Mouse (Mus musculus) telencephalon, adult 2 months (tissue): ENCODE measurements around the gene Mitf.

Experiments
- DNase-seq: peaks from one replicate; pipeline ENCODE4 v3.0.0-alpha.2; 2011; ENCODE audit warnings: low read depth, low spot score

Mitf gene

DNA sequence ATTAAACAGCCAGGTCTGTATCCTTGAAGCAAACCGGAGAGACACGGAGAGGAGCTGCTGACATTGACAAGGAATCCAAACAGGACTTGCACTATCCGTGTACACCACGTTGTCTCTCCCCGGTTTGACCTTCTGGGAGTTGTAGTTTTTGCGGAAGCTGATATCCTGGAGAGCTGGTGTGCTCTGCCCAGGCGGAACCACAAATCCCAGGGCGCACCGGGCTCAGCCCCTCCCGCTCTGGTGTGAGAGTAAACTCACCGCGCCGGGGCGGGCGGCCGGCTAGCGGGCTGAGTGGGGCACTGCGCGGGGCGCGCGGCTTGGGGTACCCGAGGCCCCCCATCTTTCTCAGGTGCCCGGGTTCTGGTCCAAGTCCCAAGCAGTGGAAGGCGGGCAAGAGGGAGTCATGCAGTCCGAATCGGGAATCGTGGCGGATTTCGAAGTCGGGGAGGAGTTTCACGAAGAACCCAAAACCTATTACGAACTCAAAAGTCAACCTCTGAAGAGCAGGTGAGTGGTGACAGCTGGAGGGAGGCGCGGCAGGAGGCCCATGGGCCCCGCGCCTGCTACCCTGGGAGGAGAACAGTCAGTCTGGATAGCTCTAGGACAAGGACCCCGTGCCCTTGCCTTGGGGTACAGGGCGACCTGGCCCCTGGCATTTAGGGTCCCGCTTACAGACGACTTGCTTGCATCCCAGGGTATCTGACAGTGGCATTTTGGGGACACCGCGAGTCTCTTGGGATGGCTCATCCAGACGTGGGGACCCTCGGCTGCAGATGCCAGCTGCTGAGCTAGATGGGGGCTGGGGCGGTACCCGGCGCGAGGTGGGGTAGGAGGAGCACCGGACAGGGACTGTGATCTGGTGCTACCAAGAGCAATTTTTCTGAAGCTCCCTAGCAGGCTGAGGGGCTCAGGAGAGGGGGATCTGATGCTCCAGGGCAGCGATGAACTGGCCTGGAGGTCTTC is at the start of gene Mitf:
Gene Mitf, plus strand, starts transcription at position 272 of the 963 bp plus-strand sequence.
- peak; percentile 94 for DNase-seq

DNA sequence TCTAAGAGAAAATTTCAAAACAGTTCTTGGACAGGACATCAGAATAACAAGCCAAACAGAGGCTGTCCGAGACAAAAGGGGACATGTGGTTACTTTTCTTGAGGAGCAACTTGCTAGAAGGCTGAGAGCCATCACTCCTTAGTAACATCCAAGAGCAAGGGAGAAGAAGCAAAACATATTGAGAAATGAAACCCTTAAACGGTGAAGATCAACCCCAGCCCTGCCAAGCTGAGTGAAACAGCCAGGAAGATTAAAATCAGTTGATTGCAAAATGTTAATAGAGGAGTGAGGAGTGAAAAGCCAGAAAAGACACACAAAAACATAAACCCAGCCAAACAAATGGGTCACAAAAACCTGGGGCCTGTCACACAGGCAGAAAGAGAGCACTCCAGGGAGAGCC is 49.5 kb upstream of the Mitf start:
- DNase-seq = no peak

DNA sequence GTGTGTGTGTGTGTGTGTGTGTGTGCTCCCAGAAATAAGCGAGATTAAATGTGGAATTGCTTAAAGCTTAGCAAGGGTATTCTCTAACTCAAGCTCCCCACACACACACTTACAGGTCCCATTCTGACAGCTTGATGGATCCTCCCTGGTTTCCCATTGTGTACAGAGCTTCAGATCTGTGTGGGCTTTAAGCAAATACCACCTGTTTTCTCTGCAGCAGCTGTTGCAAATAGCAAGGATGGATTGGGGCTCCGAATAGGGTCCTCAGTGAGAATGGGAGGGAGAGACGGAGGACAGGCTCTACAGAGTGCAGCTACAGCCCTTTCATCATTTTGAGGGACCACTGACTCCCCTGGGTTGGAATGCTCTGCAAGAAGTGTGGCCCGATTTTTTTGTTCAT is 48.0 kb upstream of the Mitf start:
- DNase-seq = no peak

DNA sequence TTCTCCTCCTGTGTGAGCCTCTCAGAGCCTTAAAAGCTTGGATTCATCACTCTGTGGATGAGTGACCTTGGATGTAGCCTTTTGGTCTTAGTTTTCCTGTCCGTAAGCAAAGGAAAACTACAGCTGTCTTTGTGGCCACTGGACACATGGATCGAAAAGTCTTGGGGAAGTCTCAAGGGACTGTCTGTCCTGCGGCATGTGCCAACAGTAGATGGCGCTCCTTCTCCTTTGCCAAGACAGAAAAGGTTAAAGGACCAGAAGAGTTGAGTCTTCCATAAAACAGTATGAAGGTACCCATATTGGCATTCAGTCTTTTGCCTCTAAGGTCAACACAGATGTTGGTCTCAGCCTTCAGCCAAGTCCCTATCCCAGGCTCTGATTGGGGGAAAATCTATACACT is 47.6 kb upstream of the Mitf start:
- peak; percentile 41 for DNase-seq

DNA sequence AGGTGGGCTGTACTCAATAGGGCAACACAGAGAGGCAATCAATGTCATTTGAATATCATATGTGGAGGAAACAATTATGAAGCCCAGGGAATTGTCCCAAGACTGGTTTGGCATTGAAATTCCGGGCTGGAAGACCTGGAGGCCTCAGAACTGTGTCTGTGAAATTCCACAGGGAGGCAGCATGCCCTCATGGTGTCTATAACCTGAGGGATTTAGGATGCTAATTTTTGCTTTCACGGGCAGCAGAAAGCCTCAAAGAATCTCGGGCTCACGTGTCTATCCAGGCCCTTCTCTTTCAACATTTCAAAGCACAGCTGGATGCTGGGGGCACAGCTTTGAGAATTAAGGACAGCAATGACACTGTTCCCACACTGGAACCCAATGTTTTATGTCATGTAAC is 45.5 kb upstream of the Mitf start:
- DNase-seq = peak; percentile 38

DNA sequence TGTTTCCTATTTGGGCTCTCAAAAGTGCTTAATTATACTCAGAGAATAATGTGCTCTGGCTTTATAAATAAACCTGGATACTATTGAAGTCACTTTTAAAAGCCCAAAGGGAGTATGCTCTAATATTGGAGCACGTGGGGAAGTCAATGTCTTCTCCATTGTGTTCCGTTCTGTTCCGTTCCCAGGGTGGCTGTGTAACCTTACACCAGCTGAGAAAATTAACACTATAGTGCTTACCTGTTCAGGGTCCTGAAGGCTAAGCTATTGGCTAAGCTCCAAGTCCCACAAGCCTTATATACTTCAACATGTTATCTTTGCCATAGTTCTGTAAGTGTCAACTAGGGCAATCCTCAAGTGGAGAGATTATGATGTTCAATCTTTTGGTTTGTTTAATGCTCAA is 42.9 kb upstream of the Mitf start:
- no peak for DNase-seq

DNA sequence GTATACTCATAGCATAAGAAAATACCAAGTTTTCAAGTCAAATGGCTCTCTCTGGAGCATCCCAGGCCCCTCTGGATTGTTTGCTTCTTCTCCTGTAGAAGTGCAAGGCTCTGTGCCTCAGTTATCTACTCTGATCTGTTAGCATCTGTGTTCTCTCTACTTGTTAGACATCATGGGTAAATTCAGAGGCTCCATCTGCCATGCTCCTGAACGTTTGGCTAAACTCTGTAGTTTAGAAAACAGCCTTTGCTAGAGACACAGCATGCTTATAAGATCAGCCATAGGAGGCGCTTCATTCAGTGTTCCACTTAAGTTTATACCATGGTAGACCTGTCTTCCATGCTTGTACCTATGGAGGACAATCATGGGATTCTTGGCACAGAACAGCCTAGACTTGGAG is 39.0 kb upstream of the Mitf start:
- DNase-seq = no peak

DNA sequence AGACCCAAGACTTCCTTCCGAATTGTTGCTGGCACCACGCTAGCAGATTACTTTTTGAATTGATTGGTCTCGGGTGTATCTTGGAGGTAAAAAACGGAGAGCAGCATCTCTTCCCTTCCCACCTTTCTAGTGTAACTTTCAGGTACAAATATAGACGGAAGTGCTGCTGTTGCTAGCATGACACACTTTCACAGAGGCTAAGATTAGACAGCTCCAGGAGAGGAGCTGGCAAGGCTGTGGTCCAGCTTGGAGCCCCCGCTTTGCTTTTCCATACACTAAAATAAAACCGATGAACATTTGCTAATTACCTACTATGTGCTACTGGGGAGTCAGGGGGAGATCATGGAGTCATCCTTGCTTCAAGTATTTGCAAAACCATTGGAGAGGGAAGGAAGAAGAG is 37.3 kb upstream of the Mitf start:
- DNase-seq = no peak

DNA sequence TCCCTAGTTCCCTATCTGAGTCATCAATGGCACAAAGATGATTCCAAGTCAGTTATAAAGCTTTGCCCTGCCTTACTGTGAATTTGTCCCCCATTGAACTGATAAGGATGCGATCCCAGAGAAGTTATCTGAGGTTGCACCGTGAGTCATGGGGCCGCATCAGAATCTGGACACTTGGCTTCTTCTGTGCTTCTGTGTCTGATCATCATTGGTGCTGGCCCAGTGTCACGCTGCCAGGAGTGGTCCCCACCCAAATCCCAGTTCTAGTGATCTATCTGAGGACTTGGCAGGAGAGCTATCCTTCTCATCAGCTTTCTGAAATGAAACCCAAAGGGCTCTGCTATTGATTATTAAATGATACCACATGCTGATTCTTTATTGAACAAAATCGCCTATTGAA is 25.5 kb upstream of the Mitf start:
- no peak for DNase-seq

DNA sequence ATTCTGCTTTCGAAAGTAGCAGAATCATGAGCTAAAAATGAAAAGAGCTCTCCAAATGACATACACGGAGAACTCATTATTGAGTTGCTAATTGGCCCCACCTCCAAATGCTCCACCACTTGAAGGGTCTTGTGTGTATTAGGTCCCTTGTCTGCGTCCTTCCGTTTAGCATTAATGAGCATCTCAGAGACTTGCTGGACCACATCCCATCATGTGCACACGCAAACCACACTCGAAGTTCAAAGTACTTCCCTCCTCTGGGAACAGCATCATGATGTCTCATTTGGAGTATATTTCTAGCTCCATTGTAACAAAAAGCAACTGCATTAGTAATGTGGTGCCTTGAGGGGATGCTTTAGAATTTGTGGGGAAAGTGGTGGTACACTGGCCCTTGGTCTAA is 24.6 kb upstream of the Mitf start:
- DNase-seq = no peak

DNA sequence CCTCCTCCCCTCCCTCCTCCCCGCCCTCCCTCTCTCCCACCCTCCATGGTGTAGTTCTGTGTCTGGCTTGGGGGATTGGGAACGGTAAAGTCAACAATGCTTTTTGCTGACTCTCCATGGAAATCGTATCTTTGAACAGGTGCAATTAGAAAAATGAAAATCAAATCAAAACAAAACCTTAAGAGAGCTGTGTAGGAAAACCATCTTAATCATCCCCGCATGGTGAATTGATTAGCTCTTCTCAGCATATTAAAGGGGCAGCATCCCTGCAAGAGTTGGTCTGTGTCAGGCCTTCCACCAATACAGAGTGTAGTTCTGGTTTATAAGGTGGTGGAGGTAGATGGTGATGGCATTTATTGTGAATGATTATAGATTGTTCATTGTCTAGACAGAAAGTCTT is 20.0 kb upstream of the Mitf start:
- no peak for DNase-seq

DNA sequence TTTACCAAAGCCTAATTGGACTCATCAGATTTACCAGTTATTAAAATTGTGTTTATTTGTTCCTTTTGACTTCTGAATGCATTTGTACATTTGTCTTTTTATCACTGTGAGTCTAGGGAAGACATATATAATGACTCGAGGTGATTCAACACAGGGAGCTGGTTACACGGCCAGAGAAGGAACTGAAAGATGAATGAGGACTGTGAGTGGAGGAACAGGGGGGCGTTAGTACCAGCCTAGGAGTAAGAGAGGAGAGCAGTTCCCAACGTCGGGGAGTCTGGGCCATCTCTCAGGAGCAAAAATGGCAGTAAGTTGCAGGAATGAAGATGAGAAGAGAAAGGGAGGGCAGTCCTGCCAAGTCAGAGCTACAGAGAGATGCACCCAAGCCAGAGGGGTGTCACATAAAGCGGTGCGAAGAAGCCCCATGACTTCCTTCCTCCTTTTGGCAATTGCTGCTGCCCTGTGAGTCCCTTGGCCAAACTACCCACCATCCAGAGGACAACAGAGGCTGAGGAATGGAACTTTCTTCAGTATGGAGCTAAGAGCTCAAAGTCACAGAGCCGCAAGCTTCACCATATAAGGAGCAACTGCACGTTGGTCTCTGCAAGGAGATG is 18.4 kb upstream of the Mitf start:
- no peak for DNase-seq

DNA sequence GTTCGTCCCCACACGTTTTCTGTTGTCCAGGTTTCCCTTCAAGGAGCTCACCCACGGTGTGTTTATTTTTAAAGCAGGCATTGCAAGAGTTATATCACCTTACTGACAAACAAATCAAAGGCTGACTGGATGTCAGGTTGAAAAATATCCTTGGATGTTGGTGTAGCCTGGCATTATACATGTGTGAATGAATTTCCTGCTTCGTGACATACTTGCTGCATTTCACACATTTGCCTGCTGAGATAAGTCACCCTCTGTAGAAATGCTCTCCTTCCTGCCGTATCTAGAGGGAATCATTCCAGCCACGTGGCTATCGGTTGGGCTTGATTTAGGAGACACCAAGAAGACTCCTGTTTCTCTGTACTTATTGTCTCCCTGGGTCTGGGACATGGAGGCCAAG is 17.2 kb upstream of the Mitf start:
- no peak for DNase-seq

DNA sequence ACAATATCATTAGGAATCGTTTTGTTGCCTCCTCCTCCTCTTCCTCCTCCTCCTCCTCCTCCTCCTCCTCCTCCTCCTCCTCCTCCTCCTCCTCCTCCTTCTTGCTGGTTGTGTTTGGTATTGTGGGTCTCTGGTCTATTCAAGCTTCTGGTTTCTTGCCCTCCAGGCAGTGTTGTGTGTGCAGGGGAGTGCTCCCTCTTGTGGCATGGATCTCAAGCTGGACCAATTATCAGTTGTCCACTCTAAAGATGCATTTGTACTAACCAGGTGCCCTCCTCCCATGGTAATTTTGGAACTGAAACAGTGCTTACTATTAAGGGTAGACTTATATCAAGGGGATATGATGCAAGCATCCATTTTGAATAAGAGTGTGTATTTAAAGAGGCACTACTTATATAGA is 14.7 kb upstream of the Mitf start:
- no peak for DNase-seq

DNA sequence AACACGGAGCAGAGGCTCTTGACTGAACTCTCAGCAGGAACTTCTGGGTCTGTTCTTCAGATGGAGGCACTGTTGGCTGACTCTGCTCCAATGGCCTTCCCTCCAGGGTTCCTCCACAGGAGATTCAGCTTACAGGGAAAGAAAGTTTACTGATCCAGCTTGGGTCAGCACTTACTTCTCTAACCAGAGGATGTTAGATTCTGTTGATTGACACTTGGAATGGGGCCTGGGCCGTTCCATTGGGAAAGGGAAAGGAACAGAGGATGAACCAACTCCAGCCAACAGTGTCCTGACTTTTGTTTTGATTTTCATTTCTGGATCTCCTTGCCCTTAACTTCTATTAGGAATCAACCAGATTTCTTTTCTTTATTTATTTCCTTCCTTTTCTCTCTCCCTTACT is 11.7 kb upstream of the Mitf start:
- no peak for DNase-seq

DNA sequence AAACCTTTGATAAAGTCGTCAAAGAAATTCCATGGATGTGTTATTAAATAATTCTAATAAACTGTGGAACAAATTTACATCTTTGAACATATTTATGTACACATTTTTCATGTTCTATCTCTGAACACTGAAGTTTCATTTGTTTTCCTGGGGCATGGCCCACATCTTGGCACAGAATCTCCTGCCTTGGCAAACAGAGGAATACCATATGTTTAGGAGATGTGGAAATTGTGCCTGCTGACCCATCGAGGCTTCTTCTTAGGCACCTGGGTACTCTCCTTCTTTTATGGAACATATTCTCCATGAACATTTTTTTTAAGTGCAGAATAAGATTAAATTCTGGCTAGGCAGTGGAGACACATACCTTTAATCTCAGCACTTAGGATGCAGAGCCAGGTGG is 6.2 kb upstream of the Mitf start:
- no peak for DNase-seq

DNA sequence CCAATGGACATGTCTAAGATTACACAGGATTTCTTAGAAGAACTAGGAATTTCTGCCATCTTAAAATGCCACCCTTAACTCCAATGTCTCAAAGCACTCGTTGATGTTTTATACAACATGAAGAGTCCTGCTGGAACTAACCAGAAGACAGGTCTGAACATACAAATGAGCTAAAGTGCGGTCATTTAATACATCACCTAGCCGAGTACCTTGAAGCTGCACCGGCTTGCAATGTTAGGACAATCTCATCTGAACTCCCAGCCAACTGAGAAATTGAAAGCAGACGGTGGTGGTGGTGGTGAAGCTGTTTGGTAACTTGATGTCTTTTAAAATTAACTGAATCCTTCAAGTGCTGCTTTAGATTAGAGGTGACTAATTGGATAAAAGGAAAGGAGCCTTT is 801 bp upstream of the Mitf start:
- DNase-seq = no peak

DNA sequence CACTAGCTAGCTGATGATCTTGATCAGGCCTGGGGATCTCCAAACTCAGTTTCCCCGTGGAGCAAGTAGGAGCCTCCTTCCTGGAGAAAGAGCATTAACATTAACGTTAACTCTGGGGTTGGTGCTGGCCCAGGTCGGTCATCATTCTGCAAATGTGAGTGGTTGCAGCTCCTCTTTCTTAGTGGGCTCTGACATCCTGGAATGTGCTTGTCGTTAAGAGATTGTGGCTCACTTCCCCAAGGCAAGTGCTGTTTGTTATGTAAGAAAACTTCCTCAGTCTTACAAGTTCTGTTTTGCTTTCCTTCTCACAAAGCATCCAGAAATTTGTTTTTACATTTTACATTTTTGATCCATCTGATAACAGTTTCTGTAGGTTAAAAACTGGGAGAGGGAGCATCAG is 7.3 kb downstream of the Mitf start:
- no peak for DNase-seq

DNA sequence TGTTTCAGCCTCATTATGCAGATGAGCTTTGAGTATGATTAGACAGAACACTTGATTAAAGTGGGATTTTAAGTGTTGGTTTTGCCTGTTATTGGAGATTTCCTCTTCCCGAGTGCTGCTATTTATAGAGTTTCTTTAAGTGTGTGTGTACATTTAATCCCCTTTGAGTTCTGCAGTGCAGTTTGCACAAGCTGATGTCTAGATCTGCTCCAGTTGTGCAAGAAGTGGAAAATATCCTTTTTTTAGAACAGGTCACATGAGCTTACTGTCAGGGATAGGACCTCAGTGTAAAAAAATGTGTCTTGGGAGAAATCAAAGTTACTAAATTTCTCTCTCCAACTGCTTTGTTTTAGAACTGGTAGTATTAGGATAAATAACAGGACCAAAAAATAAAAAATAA is 8.9 kb downstream of the Mitf start:
- DNase-seq = no peak

DNA sequence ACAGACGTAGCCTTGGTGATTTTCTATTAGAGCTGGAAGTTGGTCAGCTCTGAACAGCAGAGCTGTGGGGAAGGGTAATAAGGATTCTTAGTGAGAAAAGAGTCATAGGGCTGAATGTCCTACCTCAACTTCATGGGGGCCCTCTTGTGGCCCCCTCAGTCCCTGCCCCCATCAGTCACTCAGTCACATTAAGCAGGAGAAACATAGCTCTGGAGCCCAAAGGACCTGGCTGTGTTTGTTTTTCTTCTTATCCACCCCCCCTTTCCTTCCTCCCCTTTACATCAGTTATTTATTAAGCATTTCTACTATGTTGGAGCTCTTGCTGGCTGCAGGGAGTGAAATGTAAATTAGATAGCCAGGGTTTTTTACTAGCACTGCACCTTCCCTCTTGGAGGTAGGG is 10.0 kb downstream of the Mitf start:
- no peak for DNase-seq

DNA sequence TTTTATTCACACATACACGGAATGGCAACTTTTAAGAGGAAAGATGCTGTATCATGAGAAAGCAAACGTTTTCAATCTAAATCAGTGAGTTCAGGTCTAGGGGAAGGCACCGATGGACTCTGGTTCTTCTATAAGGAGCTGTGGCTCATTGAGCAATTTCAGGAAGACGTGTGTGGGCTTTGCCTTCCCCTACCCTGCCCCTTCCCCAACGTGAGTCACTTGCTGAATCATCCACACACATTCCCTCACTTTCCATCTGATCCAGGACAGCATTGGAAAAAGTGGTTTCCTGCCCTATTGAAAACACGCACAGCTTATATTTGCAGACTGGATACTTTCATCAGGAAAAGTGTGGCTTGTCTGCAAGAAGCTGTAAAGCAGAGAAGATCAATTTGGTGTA is 11.3 kb downstream of the Mitf start:
- DNase-seq = no peak

DNA sequence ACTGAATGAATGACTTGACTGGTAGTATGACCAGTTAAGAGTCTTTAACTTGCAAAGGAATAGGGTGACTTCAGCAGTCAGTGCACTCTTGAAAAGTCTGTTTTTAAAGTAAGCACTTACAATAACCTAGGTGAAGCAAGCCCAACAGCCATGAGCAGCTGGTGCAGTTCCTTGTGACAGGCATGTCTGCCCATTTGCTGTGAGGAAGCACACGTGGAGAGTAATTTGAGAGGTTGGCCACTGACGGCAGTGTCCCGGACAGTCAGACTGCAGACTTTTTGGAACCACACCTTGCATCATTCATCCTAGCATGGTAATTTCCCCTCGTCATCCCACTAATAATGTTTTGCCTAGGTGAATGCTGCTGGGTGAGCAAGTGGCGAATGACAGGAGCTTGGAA is 12.1 kb downstream of the Mitf start:
- DNase-seq = no peak

DNA sequence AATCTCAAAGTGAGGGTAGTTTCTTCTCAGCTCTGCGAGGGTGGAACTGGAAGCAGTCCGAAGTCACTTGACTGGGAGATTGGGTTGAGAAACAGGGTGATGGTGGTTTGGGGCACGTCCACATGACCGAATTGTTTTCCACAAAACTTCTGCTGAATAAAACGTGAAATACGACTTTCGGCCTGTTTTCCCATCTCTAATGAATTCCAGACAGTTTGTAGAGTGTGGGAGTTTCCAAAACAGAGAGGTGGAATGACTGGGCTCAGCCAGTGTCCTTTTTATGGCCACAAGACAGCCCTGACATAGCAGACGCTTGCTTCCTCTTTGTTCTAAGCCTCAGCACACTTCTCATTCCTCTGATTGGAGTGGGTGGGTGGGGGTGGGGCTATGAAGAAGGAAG is 13.7 kb downstream of the Mitf start:
- no peak for DNase-seq
